Mouse (Mus musculus) heart, postnatal 0 days (tissue): ENCODE measurements around the gene Klhdc8b.

ENCODE experiments used
- CTCF ChIP-seq: IDR thresholded peaks from 2 replicates; pipeline ENCODE4 v1.5.1; 2016; ENCODE audit warnings: antibody characterized with exemption, control low read depth, low read depth
- EP300 ChIP-seq: IDR thresholded peaks from 2 replicates; pipeline ENCODE4 v1.6.1; 2016; ENCODE audit warnings: antibody characterized with exemption, low read depth

- no peak for TF ChIP-seq CTCF
- TF ChIP-seq EP300, result no peak
Observed at GRCm38 (mm10) chr9:108398324-108398723, 63.1 kb downstream of the Klhdc8b start.
